Mouse (Mus musculus) cerebellum, postnatal 4 days (tissue): ENCODE data around the gene Smoc2.

Experiments used
- DNase-seq, 2 experiments: peaks; one replicate each; pipeline ENCODE4 v3.0.0; 2022; ENCODE audit warnings: low spot score in 2 of 2, mixed read lengths in 1 of 2

Smoc2 gene

DNA sequence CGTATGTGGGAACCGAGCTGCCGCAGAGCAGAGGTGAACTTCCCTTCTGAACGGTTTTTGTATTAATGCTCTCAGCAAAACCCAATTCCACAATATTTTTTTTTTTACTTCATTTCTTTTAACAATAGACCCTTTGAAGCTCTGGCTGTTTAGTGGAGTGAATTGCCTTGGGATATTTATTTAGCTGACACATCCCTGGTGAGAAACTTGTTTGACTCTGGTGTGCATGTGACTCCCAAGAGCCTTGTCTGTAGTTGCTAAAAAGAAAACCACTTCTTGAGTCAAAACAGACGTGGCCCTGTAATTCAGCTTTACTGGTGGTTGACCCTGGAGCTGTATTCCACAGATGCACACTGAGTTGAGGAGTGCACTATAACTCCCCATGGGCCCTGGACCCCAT is 135.2 kb downstream of the Smoc2 start:
- no peak for DNase-seq

DNA sequence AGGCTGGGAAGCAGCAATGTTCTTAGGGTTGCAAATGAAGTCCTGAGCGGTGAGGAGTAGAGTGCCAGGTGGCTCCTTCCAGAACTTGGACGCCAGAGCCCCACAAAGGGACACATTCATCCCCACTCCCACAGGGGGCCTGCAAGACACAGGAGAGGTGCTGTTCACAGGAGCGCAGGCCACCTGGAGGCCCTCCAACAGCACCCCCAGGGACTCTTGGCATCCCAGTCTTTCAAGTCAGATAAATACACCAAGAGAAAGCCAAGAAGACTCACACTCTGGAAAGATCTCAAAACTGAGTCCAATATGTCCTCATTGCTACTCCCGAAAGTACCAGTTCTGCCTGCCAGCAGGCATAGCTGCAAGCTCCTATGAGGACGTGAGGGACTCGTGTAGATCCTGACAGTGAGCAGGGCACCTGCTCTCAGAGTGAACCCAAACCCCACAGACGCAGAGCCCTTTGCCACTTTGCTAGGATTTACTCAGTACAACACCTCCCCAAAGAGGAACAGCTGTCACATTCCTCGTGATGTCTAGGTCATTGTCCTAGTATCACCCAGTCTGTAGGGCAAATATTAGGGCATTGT is 141.2 kb downstream of the Smoc2 start:
- DNase-seq: no peak

DNA sequence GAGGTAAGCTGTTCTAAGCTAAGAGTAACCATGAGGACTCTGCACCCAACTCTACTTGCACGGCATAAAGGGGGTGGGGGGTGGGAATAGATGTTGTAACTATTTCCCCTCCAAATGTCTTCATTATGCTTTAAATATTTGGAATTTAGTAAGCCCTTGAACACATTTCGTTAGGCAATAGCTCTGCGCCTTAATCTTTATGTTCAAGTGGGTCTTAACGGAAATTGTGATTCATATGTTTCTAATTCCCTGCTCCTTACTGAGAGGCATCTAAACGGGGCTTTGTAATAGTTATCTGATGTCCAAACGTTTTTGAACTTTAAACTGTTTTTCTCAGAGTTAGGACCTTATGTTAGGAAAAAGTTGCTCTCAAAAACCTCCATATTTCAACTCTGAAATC is 147.2 kb downstream of the Smoc2 start:
- DNase-seq: no peak

DNA sequence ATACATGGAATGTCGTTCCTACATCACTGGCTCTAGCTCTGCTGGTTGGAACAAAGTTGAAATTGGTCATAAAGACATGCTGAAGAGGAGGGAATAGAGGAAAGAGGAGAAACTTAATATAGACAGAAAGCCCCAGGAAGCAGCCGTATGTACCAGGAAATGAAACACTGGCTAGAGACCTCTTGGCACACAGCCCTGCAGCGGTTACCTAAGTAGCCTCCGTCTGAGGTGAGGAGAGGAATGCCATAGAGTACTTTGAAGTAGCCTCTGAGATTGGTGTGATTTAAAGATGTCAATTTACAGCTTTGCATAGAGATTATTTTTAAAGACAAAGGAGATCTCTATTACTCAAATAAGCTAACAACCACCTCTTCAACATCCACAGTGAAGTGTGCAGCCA is 155.4 kb downstream of the Smoc2 start:
- DNase-seq: no peak

DNA sequence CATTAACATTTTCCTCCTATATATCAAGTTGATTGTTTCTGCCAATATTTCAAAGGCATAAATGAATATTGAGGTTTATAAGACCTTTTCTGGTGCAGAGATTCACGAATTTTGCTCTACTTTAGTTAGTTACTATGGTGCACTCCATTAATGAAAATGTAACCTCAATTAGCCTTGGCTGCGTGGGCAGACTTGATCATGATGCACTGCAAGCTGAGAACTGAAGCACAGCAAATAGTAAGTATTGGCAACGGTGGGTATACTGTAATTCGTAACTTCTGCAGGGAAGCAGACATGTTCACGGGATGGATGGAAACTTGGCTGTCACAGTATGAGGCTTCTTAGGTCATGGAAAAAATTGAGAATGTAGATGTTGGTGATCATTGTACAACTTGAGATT is 166.3 kb downstream of the Smoc2 start:
- no peak for DNase-seq

DNA sequence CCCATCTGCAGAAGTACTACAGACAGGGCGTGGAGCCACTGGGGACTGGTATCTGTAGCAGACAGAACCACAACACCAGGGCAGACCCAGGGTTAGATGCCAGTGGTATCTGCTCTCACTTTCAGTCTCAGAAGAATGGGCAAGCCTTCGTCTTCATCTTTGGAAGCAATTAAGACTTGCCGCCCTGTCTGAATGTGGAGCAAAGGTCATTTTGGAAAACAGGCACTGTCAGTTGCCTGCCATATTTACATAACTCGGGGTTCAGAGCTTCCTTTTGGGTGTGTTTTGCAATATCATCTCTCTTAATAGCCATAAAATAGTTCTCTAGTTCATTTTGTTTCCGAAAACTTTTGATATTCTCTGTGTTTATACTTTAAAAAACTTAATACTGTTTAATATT is 168.0 kb downstream of the Smoc2 start:
- no peak for DNase-seq
